Mouse (Mus musculus): ENCODE measurements at regions not wholly inside any gene's neighbourhood (a gene's known extent, or its start where the extent isn't known, plus 50 kb on each side); places are given as distances from the start of the nearest gene placed in this dataset.

- no peaks in the 10 kb centered on the region for H3K9me3 ChIP-seq (ENCODE audit: control insufficient read depth, low read length)
- no peak overlapping the region for H3K4me3 ChIP-seq (ENCODE audit: low read depth, low read length)
- H3K4me1 ChIP-seq (ENCODE audit: control insufficient read depth, insufficient read depth, low read length) = no peaks in the 10 kb centered on the region
These were observed 89.5 kb upstream of the Dcn start for GRCm38 (mm10) chr10:97389647-97390590.

DNA sequence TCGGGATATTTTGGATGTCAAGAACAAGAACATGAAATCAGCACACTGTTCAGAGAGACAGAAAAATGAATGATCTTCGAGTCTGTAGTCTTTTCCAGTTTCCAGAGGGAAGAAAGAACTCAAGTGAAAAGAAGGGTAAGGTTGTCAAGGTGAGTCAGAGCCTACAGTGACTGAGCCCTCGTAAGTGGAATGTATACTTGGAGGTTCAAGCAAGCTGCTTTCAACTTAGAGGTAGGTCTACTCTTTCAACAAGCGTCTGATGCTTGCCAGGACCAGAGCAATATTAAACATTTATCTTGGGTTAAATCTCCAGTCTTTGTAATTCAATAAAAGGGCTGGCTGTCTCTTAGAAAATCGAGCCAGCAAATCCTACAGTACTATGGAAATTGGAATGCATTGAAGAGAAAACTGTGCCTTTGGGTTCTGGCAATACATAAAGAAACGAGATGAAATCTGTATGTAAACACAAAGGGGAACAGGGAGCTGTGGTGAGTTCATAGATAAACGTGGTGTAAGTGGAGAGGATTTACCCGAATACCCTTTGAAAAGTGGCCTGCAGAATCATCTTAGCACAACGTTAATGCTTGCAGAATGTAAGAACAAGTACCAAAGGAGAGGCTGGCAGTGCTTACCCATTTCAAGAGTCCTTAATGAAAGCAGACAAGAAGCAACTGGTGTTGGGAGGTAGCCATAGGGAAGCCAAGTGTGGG, 82.2 kb upstream of the Dcn start:
- DNase-seq (ENCODE audit: low spot score) (peak; percentile 91), ATAC-seq (ENCODE audit: low read depth) (peak; percentile 95)
- Histone ChIP-seq H3K9ac (ENCODE audit: low read depth, low read length) (no peak overlapping the region), H3K27me3 (replicated peaks; ENCODE audit: control insufficient read depth, insufficient read depth, low read length) (no peaks in the 10 kb centered on the region), H3K4me3 (ENCODE audit: low read depth, low read length) (no peak overlapping the region), H3K27ac (replicated peaks; ENCODE audit: low read depth, low read length) (peak overlapping the region; percentile 61), H3K36me3 (ENCODE audit: control insufficient read depth, insufficient read depth, low read length) (no peaks in the 10 kb centered on the region), H3K4me2 (ENCODE audit: low read depth, low read length) (no peak overlapping the region), H3K4me1 (ENCODE audit: control insufficient read depth, insufficient read depth, low read length) (peaks cover 7% of the 10 kb centered on the region), H3K9me3 (ENCODE audit: control insufficient read depth, low read length) (no peaks in the 10 kb centered on the region)
- WGBS = 32% methylated on average over 9 of the region's 9 CpGs

More at GRCm38 (mm10) chr10:97389647-97390590, 89.5 kb upstream of the Dcn start:
- ATAC-seq (ENCODE audit: low read depth) (no peak), DNase-seq (ENCODE audit: low spot score) (no peak)
- WGBS = 49% methylated on average over 7 of the region's 7 CpGs
- Histone ChIP-seq H3K9ac (ENCODE audit: low read depth, low read length) (no peak overlapping the region), H3K27me3 (replicated peaks; ENCODE audit: control insufficient read depth, insufficient read depth, low read length) (no peaks in the 10 kb centered on the region), H3K4me2 (ENCODE audit: low read depth, low read length) (no peak overlapping the region), H3K36me3 (ENCODE audit: control insufficient read depth, insufficient read depth, low read length) (no peaks in the 10 kb centered on the region), H3K27ac (replicated peaks; ENCODE audit: low read depth, low read length) (no peak overlapping the region)

GRCm38 (mm10) chr10:97397896-97398295, 81.5 kb upstream of the Dcn start:
- ATAC-seq (ENCODE audit: low read depth) (no peak), DNase-seq (ENCODE audit: low spot score) (no peak)
- Histone ChIP-seq H3K9me3 (ENCODE audit: control insufficient read depth, low read length) (no peaks in the 10 kb centered on the region), H3K36me3 (ENCODE audit: control insufficient read depth, insufficient read depth, low read length) (no peaks in the 10 kb centered on the region), H3K4me3 (ENCODE audit: low read depth, low read length) (no peak overlapping the region), H3K9ac (ENCODE audit: low read depth, low read length) (no peak overlapping the region), H3K4me2 (ENCODE audit: low read depth, low read length) (no peak overlapping the region), H3K4me1 (ENCODE audit: control insufficient read depth, insufficient read depth, low read length) (peaks cover 7% of the 10 kb centered on the region), H3K27me3 (replicated peaks; ENCODE audit: control insufficient read depth, insufficient read depth, low read length) (no peaks in the 10 kb centered on the region), H3K27ac (replicated peaks; ENCODE audit: low read depth, low read length) (peak overlapping the region; percentile 61)
- WGBS = 79% methylated on average over 2 of the region's 2 CpGs

GRCm38 (mm10) chr10:97402524-97402923, 76.9 kb upstream of the Dcn start:
- Histone ChIP-seq H3K27me3 (replicated peaks; ENCODE audit: control insufficient read depth, insufficient read depth, low read length) (no peaks in the 10 kb centered on the region), H3K27ac (replicated peaks; ENCODE audit: low read depth, low read length) (no peak overlapping the region), H3K9me3 (ENCODE audit: control insufficient read depth, low read length) (no peaks in the 10 kb centered on the region), H3K36me3 (ENCODE audit: control insufficient read depth, insufficient read depth, low read length) (no peaks in the 10 kb centered on the region), H3K4me3 (ENCODE audit: low read depth, low read length) (no peak overlapping the region), H3K4me1 (ENCODE audit: control insufficient read depth, insufficient read depth, low read length) (peaks cover 6% of the 10 kb centered on the region; the same call in 1 of the 2 replicates), H3K9ac (ENCODE audit: low read depth, low read length) (no peak overlapping the region), H3K4me2 (ENCODE audit: low read depth, low read length) (no peak overlapping the region)
- no peak for DNase-seq (ENCODE audit: low spot score)
- no peak for ATAC-seq (ENCODE audit: low read depth)
- WGBS = 87% methylated on average over 2 of the region's 2 CpGs

DNA sequence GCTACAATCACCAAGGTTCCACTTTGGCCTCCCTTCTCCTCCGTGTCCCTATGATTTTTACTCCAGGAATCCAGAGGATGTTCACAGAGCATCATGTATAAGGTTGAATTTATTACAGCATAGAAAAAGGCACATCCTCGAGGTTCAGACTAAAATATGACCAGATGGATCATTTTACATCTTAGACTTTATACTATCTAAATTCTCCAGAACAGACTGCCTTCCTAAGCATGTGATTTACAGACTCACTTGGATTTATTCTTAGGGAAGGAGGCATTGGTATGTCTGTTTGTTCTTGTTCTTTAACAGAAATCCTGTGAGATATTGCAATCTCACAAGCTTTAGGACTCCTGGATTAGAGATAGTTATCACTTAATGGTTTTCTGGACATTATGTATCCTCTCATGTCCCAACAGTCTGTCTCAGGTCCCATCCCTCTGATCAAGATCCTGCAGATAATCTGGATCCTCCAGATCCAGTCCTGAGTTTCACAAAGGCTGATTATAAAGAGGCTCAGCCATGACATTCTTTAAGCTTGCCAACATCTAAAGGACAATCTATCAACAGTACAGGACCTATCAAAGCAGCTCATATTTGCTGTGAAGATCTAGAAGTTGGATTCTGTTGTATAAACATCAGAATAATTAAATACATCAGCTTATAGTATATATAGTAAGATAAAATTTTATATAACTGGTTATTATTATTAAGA, 75.2 kb upstream of the Dcn start:
- no peak for ATAC-seq (ENCODE audit: low read depth)
- H3K9ac ChIP-seq (ENCODE audit: low read depth, low read length) = no peak overlapping the region

GRCm38 (mm10) chr10:97409181-97409581, 70.2 kb upstream of the Dcn start:
- 0 out of 2 replicates have a peak, but pooled peaks cover 2% of the 10 kb centered on the region for H3K4me1 ChIP-seq (ENCODE audit: control insufficient read depth, insufficient read depth, low read length)
- no peak overlapping the region for H3K27ac ChIP-seq (replicated peaks; ENCODE audit: low read depth, low read length)
- no peaks in the 10 kb centered on the region for H3K9me3 ChIP-seq (ENCODE audit: control insufficient read depth, low read length)
- no peak overlapping the region for H3K4me3 ChIP-seq (ENCODE audit: low read depth, low read length)
- no peak overlapping the region for H3K4me2 ChIP-seq (ENCODE audit: low read depth, low read length)
- H3K9ac ChIP-seq (ENCODE audit: low read depth, low read length) = no peak overlapping the region
- DNase-seq (ENCODE audit: low spot score) (peak; percentile 39), ATAC-seq (ENCODE audit: low read depth) (no peak)
- 15% methylated on average over 1 of the region's 1 CpGs for WGBS
- no peaks in the 10 kb centered on the region for H3K36me3 ChIP-seq (ENCODE audit: control insufficient read depth, insufficient read depth, low read length)
- no peaks in the 10 kb centered on the region for H3K27me3 ChIP-seq (replicated peaks; ENCODE audit: control insufficient read depth, insufficient read depth, low read length)

More for the DNA sequence above, 75.2 kb upstream of the Dcn start:
- H3K4me2 ChIP-seq (ENCODE audit: low read depth, low read length) = no peak overlapping the region
- no peak overlapping the region for H3K27ac ChIP-seq (replicated peaks; ENCODE audit: low read depth, low read length)
- no peak overlapping the region for H3K4me3 ChIP-seq (ENCODE audit: low read depth, low read length)
- DNase-seq (ENCODE audit: low spot score) = no peak
- no peaks in the 10 kb centered on the region for H3K9me3 ChIP-seq (ENCODE audit: control insufficient read depth, low read length)
- no peaks in the 10 kb centered on the region for H3K27me3 ChIP-seq (replicated peaks; ENCODE audit: control insufficient read depth, insufficient read depth, low read length)
- 65% methylated on average over 2 of the region's 2 CpGs for WGBS
- H3K4me1 ChIP-seq (ENCODE audit: control insufficient read depth, insufficient read depth, low read length) = 0 out of 2 replicates have a peak, but pooled peaks cover 2% of the 10 kb centered on the region
- no peaks in the 10 kb centered on the region for H3K36me3 ChIP-seq (ENCODE audit: control insufficient read depth, insufficient read depth, low read length)

GRCm38 (mm10) chr10:97409909-97410308, 69.5 kb upstream of the Dcn start:
- H3K36me3 ChIP-seq (ENCODE audit: control insufficient read depth, insufficient read depth, low read length) = no peaks in the 10 kb centered on the region
- H3K4me1 ChIP-seq (ENCODE audit: control insufficient read depth, insufficient read depth, low read length) = 0 out of 2 replicates have a peak, but pooled peaks cover 2% of the 10 kb centered on the region
- H3K27ac ChIP-seq (replicated peaks; ENCODE audit: low read depth, low read length) = 0 out of 2 replicates have a peak overlapping the region, but pooled peaks have one; percentile 29
- no peaks in the 10 kb centered on the region for H3K27me3 ChIP-seq (replicated peaks; ENCODE audit: control insufficient read depth, insufficient read depth, low read length)
- ATAC-seq (ENCODE audit: low read depth) (no peak), DNase-seq (ENCODE audit: low spot score) (peak; percentile 47)
- H3K4me2 ChIP-seq (ENCODE audit: low read depth, low read length) = no peak overlapping the region
- no peaks in the 10 kb centered on the region for H3K9me3 ChIP-seq (ENCODE audit: control insufficient read depth, low read length)
- 40% methylated on average over 1 of the region's 1 CpGs for WGBS
- no peak overlapping the region for H3K9ac ChIP-seq (ENCODE audit: low read depth, low read length)
- H3K4me3 ChIP-seq (ENCODE audit: low read depth, low read length) = no peak overlapping the region

DNA sequence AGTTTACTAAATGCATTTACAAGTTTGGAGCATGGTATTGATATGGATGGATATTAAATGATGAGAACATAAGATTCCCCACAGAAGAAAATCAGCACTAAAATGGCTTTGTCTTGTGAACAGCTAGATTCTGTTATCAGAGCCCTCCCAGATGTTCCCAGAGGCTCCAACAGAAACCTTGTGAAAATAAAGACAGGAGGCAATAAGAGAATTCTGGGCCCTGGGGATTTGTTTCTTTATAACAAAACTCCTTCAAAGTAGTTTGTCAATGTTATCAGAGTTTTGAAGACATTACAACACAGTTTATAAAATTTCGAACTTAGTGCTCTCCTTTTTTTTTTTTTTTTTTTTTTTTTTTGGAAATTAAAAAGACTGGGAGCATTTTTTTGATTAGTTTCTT, 56.8 kb upstream of the Dcn start:
- DNase-seq (ENCODE audit: low spot score) (peak; percentile 64), ATAC-seq (ENCODE audit: low read depth) (no peak)
- H3K9me3 ChIP-seq (ENCODE audit: control insufficient read depth, low read length) = no peaks in the 10 kb centered on the region
- H3K4me2 ChIP-seq (ENCODE audit: low read depth, low read length) = no peak overlapping the region
- H3K4me3 ChIP-seq (ENCODE audit: low read depth, low read length) = no peak overlapping the region
- peak overlapping the region; percentile 65 for H3K27ac ChIP-seq (replicated peaks; ENCODE audit: low read depth, low read length)
- no peak overlapping the region for H3K9ac ChIP-seq (ENCODE audit: low read depth, low read length)
- no peaks in the 10 kb centered on the region for H3K27me3 ChIP-seq (replicated peaks; ENCODE audit: control insufficient read depth, insufficient read depth, low read length)
- WGBS = 29% methylated on average over 1 of the region's 1 CpGs
- H3K36me3 ChIP-seq (ENCODE audit: control insufficient read depth, insufficient read depth, low read length) = no peaks in the 10 kb centered on the region
- H3K4me1 ChIP-seq (ENCODE audit: control insufficient read depth, insufficient read depth, low read length) = 0 out of 2 replicates have a peak, but pooled peaks cover 4% of the 10 kb centered on the region
